Mouse (Mus musculus): ENCODE data around the gene Gclm. TPM values are rescaled to one million over a fixed set of nuclear protein-coding genes. Genes with fewer than 3 reads are reported as not detected.

Gclm gene
- 799 and 1,910 TPM in 2 replicates for polyA plus RNA-seq (2012; ENCODE audit: insufficient read depth, low replicate concordance)

GRCm38 (mm10) chr3:122245215-122245877, at the start of gene Gclm:
Gclm (plus strand) TSS chr3:122245557.
- Histone ChIP-seq H3K9me3 (no peaks in the 10 kb centered on the region), H3K27me3 (replicated peaks) (no peaks in the 10 kb centered on the region), H3K36me3 (replicated peaks; ENCODE audit: low read length) (peaks cover 31% of the 10 kb centered on the region), H3K4me3 (replicated peaks) (peak within 1 kb of the TSS; percentile 99), H3K4me1 (peaks cover 54% of the 10 kb centered on the region)
- TF ChIP-seq GATA1 (IDR thresholded peaks at IDR 0.05; ENCODE audit: borderline replicate concordance, low read length) (no peak), FLI1 (IDR thresholded peaks at IDR 0.05; ENCODE audit: low read length) (no peak)

- Histone ChIP-seq H3K27me3 (replicated peaks) (no peaks in the 10 kb centered on the region), H3K9me3 (no peaks in the 10 kb centered on the region), H3K36me3 (replicated peaks; ENCODE audit: low read length) (no peaks in the 10 kb centered on the region), H3K4me1 (peaks cover 37% of the 10 kb centered on the region), H3K4me3 (replicated peaks) (no peak overlapping the region)
- TF ChIP-seq FLI1 (IDR thresholded peaks at IDR 0.05; ENCODE audit: low read length), result no peak
- TF ChIP-seq GATA1 (IDR thresholded peaks at IDR 0.05; ENCODE audit: borderline replicate concordance, low read length), result no peak
Measured at GRCm38 (mm10) chr3:122196621-122197298, 48.6 kb upstream of the Gclm start.

DNA sequence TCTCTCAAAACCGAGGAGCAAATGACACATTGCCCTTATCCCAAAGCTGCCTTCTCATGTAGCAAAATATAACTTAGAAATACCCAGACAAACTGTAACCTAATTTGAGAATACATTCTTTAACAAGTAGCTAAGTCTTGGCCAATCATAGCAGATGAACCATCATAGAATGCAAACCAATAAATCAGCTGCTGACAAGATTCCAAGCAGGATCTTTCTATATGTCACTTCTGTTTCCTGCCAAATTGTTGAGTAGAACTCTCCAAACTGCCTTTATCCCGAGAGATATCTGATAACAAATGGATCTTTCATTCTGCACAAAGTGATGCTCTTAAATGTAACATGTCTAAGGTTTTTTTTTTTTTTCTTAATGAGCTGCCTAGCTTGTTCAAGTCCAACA, 46.8 kb upstream of the Gclm start:
- Histone ChIP-seq H3K4me1 (peaks cover 51% of the 10 kb centered on the region), H3K4me3 (replicated peaks) (no peak overlapping the region), H3K27me3 (replicated peaks) (no peaks in the 10 kb centered on the region), H3K9me3 (no peaks in the 10 kb centered on the region), H3K36me3 (replicated peaks; ENCODE audit: low read length) (no peaks in the 10 kb centered on the region)
- TF ChIP-seq FLI1 (IDR thresholded peaks at IDR 0.05; ENCODE audit: low read length) (no peak), GATA1 (IDR thresholded peaks at IDR 0.05; ENCODE audit: borderline replicate concordance, low read length) (no peak)

DNA sequence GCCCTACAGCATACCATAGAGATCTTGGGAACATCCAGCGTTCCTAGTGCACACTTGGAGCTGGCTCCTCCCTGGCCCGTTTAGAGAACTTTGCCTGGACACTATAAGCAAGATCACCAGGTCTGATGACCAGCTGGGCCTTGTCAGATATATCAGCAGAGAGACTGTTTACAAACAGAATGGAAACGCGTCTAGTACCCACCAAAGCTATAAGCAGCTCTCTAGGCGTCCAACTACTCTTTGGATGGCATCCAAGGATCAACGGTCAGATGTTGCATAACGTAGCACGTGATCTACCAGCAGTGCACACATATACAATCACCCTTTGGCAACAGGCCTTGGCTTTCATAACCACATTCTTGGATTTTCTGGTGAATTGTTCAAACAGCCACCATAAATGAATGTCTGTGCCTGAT, 46.4 kb upstream of the Gclm start:
- no peak overlapping the region for H3K4me3 ChIP-seq (replicated peaks)
- H3K27me3 ChIP-seq (replicated peaks), result no peaks in the 10 kb centered on the region
- no peak for TF ChIP-seq FLI1 (IDR thresholded peaks at IDR 0.05; ENCODE audit: low read length)
- H3K4me1 ChIP-seq, result peaks cover 54% of the 10 kb centered on the region
- H3K9me3 ChIP-seq, result no peaks in the 10 kb centered on the region
- H3K36me3 ChIP-seq (replicated peaks; ENCODE audit: low read length), result no peaks in the 10 kb centered on the region

- Histone ChIP-seq H3K4me1 (peaks cover 54% of the 10 kb centered on the region), H3K9me3 (no peaks in the 10 kb centered on the region), H3K27me3 (replicated peaks) (no peaks in the 10 kb centered on the region), H3K36me3 (replicated peaks; ENCODE audit: low read length) (no peaks in the 10 kb centered on the region), H3K4me3 (replicated peaks) (no peak overlapping the region)
- TF ChIP-seq FLI1 (IDR thresholded peaks at IDR 0.05; ENCODE audit: low read length) (no peak), GATA1 (IDR thresholded peaks at IDR 0.05; ENCODE audit: borderline replicate concordance, low read length) (no peak)
Measured at GRCm38 (mm10) chr3:122199600-122199999, 45.8 kb upstream of the Gclm start.

- H3K9me3 ChIP-seq, result no peaks in the 10 kb centered on the region
- no peaks in the 10 kb centered on the region for H3K36me3 ChIP-seq (replicated peaks; ENCODE audit: low read length)
- no peak overlapping the region for H3K4me3 ChIP-seq (replicated peaks)
- peaks cover 58% of the 10 kb centered on the region for H3K4me1 ChIP-seq
- TF ChIP-seq FLI1 (IDR thresholded peaks at IDR 0.05; ENCODE audit: low read length) (no peak), GATA1 (IDR thresholded peaks at IDR 0.05; ENCODE audit: borderline replicate concordance, low read length) (no peak)
- H3K27me3 ChIP-seq (replicated peaks), result no peaks in the 10 kb centered on the region
Measured at GRCm38 (mm10) chr3:122200017-122200416, 45.3 kb upstream of the Gclm start.

- Histone ChIP-seq H3K36me3 (replicated peaks; ENCODE audit: low read length) (no peaks in the 10 kb centered on the region), H3K27me3 (replicated peaks) (no peaks in the 10 kb centered on the region), H3K4me1 (peaks cover 56% of the 10 kb centered on the region), H3K4me3 (replicated peaks) (no peak overlapping the region), H3K9me3 (no peaks in the 10 kb centered on the region)
- TF ChIP-seq FLI1 (IDR thresholded peaks at IDR 0.05; ENCODE audit: low read length), result no peak
- no peak for TF ChIP-seq GATA1 (IDR thresholded peaks at IDR 0.05; ENCODE audit: borderline replicate concordance, low read length)
Measured at GRCm38 (mm10) chr3:122200447-122200846, 44.9 kb upstream of the Gclm start.

- no peaks in the 10 kb centered on the region for H3K9me3 ChIP-seq
- H3K4me1 ChIP-seq, result peaks cover 56% of the 10 kb centered on the region
- H3K27me3 ChIP-seq (replicated peaks), result no peaks in the 10 kb centered on the region
- no peaks in the 10 kb centered on the region for H3K36me3 ChIP-seq (replicated peaks; ENCODE audit: low read length)
- TF ChIP-seq GATA1 (IDR thresholded peaks at IDR 0.05; ENCODE audit: borderline replicate concordance, low read length) (no peak), FLI1 (IDR thresholded peaks at IDR 0.05; ENCODE audit: low read length) (no peak)
- peak overlapping the region; percentile 78 for H3K4me3 ChIP-seq (replicated peaks)
Measured at GRCm38 (mm10) chr3:122202307-122202732, 43.0 kb upstream of the Gclm start.

DNA sequence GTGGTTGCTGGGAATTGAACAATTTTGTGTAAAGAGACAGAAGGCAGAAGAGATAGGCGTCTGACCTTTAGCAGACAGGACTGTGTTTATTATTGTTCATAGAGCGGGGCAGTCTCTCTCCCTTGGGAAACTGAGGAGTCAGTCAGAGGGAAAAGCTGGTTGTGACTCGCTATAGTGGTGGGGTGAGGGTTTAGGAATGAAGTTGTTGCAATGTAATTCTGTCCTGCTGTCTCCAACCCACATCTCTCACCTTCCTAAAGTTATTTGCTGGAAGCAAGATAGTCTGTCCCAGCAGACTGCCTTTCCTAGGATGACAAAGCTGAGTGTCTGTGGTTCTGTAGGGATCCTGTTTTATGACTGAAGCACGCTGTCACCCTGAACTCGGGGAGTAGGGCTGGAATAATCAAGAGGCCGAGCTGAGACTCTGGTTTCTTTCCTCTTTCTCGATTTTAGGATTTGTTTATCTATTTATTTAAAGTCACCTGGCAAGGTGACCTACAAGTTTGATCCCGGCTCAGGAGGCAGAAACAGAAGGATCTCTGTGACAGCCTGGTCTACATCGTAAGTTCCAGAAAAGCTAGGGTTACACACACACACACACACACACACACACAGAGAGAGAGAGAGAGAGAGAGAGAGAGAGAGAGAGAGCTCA, 41.6 kb upstream of the Gclm start:
- Histone ChIP-seq H3K4me1 (peaks cover 67% of the 10 kb centered on the region), H3K4me3 (replicated peaks) (no peak overlapping the region), H3K36me3 (replicated peaks; ENCODE audit: low read length) (no peaks in the 10 kb centered on the region), H3K27me3 (replicated peaks) (no peaks in the 10 kb centered on the region), H3K9me3 (no peaks in the 10 kb centered on the region)
- TF ChIP-seq FLI1 (IDR thresholded peaks at IDR 0.05; ENCODE audit: low read length) (no peak), GATA1 (IDR thresholded peaks at IDR 0.05; ENCODE audit: borderline replicate concordance, low read length) (no peak)

GRCm38 (mm10) chr3:122205753-122206152, 39.6 kb upstream of the Gclm start:
- Histone ChIP-seq H3K4me1 (peaks cover 86% of the 10 kb centered on the region), H3K4me3 (replicated peaks) (no peak overlapping the region), H3K9me3 (no peaks in the 10 kb centered on the region), H3K36me3 (replicated peaks; ENCODE audit: low read length) (no peaks in the 10 kb centered on the region), H3K27me3 (replicated peaks) (no peaks in the 10 kb centered on the region)
- no peak for TF ChIP-seq FLI1 (IDR thresholded peaks at IDR 0.05; ENCODE audit: low read length)
- TF ChIP-seq GATA1 (IDR thresholded peaks at IDR 0.05; ENCODE audit: borderline replicate concordance, low read length), result no peak
